Mouse (Mus musculus) neural tube, embryonic 11.5 days (tissue): ENCODE measurements around the gene Cacna1g. TPM values are rescaled to one million over a fixed set of nuclear protein-coding genes. Genes with fewer than 3 reads are reported as not detected.

Experiments
- ATAC-seq: fragments of 200-750 bp; cut with Nextera tagmentation; 2 replicates; pipeline ENCODE4 v1.8.0; 2017; ENCODE audit warnings: moderate number of reproducible peaks, mild to moderate bottlenecking, moderate TSS enrichment, moderate library complexity; ENCODE audit not compliant: insufficient read depth, low FRiP score, low TSS enrichment
- DNase-seq: peaks from one replicate; pipeline ENCODE4 v3.0.0-alpha.2; 2015; ENCODE audit warnings: low spot score
- H3K27ac ChIP-seq: fragments of 300-500 bp; sonication (generic); 2 replicates; pipeline ENCODE4 v1.5.1; 2014; ENCODE audit warnings: low read depth, mild to moderate bottlenecking, low read length
- H3K27me3 ChIP-seq: fragments of 300-500 bp; sonication (generic); 2 replicates; pipeline ENCODE4 v1.6.1; 2014; ENCODE audit warnings: mild to moderate bottlenecking, low read length, mixed read lengths; ENCODE audit not compliant: control insufficient read depth, insufficient read depth
- H3K36me3 ChIP-seq: fragments of 300-500 bp; sonication (generic); 2 replicates; pipeline ENCODE4 v1.6.1; 2014; ENCODE audit warnings: mild to moderate bottlenecking, low read length, moderate library complexity, mixed read lengths; ENCODE audit not compliant: control insufficient read depth, insufficient read depth
- H3K4me1 ChIP-seq: fragments of 300-500 bp; sonication (generic); 2 replicates; pipeline ENCODE4 v1.6.1; 2014; ENCODE audit warnings: low read length, mixed read lengths; ENCODE audit not compliant: control insufficient read depth, insufficient read depth
- H3K4me2 ChIP-seq: fragments of 300-500 bp; sonication (generic); 2 replicates; pipeline ENCODE4 v1.6.1; 2014; ENCODE audit warnings: low read depth, mild to moderate bottlenecking, moderate library complexity
- H3K4me3 ChIP-seq: fragments of 300-500 bp; sonication (generic); 2 replicates; pipeline ENCODE4 v1.5.1; 2014; ENCODE audit warnings: low read depth, low read length
- H3K9ac ChIP-seq: fragments of 300-500 bp; sonication (generic); 2 replicates; pipeline ENCODE4 v1.6.1; 2014; ENCODE audit warnings: mild to moderate bottlenecking, low read length
- H3K9me3 ChIP-seq: fragments of 300-500 bp; sonication (generic); 2 replicates; pipeline ENCODE4 v1.6.1; 2016; ENCODE audit warnings: low read length; ENCODE audit not compliant: control insufficient read depth
- WGBS: fragments of 180-500 bp; shearing (Covaris S2); extraction: QIAGEN DNeasy Blood & Tissue Kit; methylation state at CpG from one replicate; pipeline ENCODE4 v1.1.7; 2014; 5-methylcytosine and 5-hydroxymethylcytosine counted together
- polyA plus RNA-seq: library from polyadenylated mRNA; unstranded; fragments of >200 nt; fragmentation: Nextera tagmentation; extraction: Ambion mirVana; gene quantifications from 2 replicates; pipeline ENCODE4 v1.2.1, GENCODE M21; 2014

Gene Cacna1g
- polyA plus RNA-seq, 1 experiment from 2014 or later: 9.0 TPM

- WGBS: 36% methylated on average over 5 of the region's 5 CpGs
Measured at GRCm38 (mm10) chr11:94425215-94425614, 48.8 kb downstream of the Cacna1g start.

GRCm38 (mm10) chr11:94424380-94424779, 49.6 kb downstream of the Cacna1g start:
- Histone ChIP-seq H3K27ac (no peak overlapping the region), H3K4me3 (no peak overlapping the region), H3K27me3 (peaks cover 4% of the 10 kb centered on the region; the same call in 1 of the 2 replicates), H3K4me1 (peaks cover 13% of the 10 kb centered on the region), H3K9ac (no peak overlapping the region), H3K36me3 (no peaks in the 10 kb centered on the region), H3K4me2 (no peak overlapping the region), H3K9me3 (no peaks in the 10 kb centered on the region)
- DNase-seq: no peak
- no peak for ATAC-seq
- 48% methylated on average over 15 of the region's 15 CpGs for WGBS

More at GRCm38 (mm10) chr11:94425215-94425614, 48.8 kb downstream of the Cacna1g start:
- Histone ChIP-seq H3K9me3 (no peaks in the 10 kb centered on the region), H3K27me3 (peaks cover 4% of the 10 kb centered on the region; the same call in 1 of the 2 replicates), H3K36me3 (no peaks in the 10 kb centered on the region), H3K4me1 (peaks cover 20% of the 10 kb centered on the region), H3K4me3 (no peak overlapping the region), H3K4me2 (no peak overlapping the region), H3K27ac (no peak overlapping the region), H3K9ac (no peak overlapping the region)
- ATAC-seq (no peak), DNase-seq (no peak)

GRCm38 (mm10) chr11:94423855-94424254, 50.1 kb downstream of the Cacna1g start:
- Histone ChIP-seq H3K4me1 (peaks cover 8% of the 10 kb centered on the region), H3K4me2 (no peak overlapping the region), H3K9me3 (no peaks in the 10 kb centered on the region), H3K36me3 (no peaks in the 10 kb centered on the region), H3K27ac (no peak overlapping the region), H3K4me3 (no peak overlapping the region), H3K27me3 (peaks cover 4% of the 10 kb centered on the region; the same call in 1 of the 2 replicates), H3K9ac (no peak overlapping the region)
- 46% methylated on average over 5 of the region's 5 CpGs for WGBS
- no peak for DNase-seq
- no peak for ATAC-seq

DNA sequence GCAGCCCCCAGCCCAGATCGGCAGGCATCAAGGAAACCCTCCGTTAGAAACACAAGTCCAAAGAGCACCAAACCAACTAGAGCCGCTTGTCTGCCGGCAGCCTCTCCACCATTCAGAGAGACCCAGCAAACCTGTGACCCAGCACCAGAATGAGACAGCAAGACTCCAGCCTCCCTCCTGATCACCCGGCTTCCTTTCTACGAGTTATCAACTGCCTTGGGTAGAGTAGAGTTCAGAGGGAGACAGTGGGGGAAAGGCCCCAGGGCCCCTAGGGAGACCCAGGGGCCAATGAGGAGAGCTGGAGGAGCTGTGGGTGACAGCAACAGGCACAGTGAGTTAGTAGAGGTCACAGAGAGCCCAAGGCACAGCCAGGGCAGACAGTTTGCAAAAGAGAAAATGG, 53.0 kb downstream of the Cacna1g start:
- DNase-seq: no peak
- H3K4me3 ChIP-seq: no peak overlapping the region
- H3K9me3 ChIP-seq: no peaks in the 10 kb centered on the region
- H3K27me3 ChIP-seq: peaks cover 4% of the 10 kb centered on the region; the same call in 1 of the 2 replicates
- H3K9ac ChIP-seq: no peak overlapping the region
- H3K27ac ChIP-seq: no peak overlapping the region
- H3K4me1 ChIP-seq: no peaks in the 10 kb centered on the region; the same call in 1 of the 2 replicates
- H3K4me2 ChIP-seq: no peak overlapping the region
- H3K36me3 ChIP-seq: no peaks in the 10 kb centered on the region
- ATAC-seq: no peak
- 65% methylated on average over 6 of the region's 6 CpGs for WGBS

DNA sequence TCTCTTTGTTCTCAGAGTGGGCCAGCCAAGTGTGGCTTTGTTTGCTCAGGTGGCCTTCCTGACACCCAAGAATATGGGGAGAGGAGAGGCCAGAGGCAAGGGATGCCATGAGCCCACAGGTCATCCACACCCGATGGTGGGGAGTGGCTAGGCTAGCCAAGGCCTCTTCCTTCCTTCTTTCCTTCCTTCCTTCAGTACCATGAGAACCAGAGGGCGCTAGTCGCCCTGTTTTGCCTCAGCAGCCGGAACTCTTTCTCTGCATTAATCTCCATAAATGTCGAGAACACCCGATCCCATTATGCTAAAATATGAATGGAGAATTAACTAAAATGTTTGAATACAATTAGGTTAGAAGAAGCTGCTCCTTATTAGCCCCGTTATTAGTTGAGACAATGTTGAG, 53.7 kb downstream of the Cacna1g start:
- no peak for ATAC-seq
- Histone ChIP-seq H3K27me3 (peaks cover 4% of the 10 kb centered on the region; the same call in 1 of the 2 replicates), H3K36me3 (no peaks in the 10 kb centered on the region), H3K9ac (no peak overlapping the region), H3K4me3 (no peak overlapping the region), H3K9me3 (no peaks in the 10 kb centered on the region), H3K27ac (no peak overlapping the region), H3K4me1 (no peaks in the 10 kb centered on the region; the same call in 1 of the 2 replicates), H3K4me2 (no peak overlapping the region)
- no peak for DNase-seq
- 27% methylated on average over 7 of the region's 7 CpGs for WGBS

GRCm38 (mm10) chr11:94419004-94419727, 54.8 kb downstream of the Cacna1g start:
- WGBS: 66% methylated on average over 10 of the region's 10 CpGs
- Histone ChIP-seq H3K9me3 (no peaks in the 10 kb centered on the region), H3K4me2 (no peak overlapping the region), H3K27me3 (peaks cover 1% of the 10 kb centered on the region; the same call in 1 of the 2 replicates), H3K36me3 (no peaks in the 10 kb centered on the region), H3K27ac (no peak overlapping the region), H3K9ac (no peak overlapping the region), H3K4me1 (peaks cover 6% of the 10 kb centered on the region; the same call in 1 of the 2 replicates), H3K4me3 (no peak overlapping the region)
- DNase-seq (no peak), ATAC-seq (no peak)

GRCm38 (mm10) chr11:94414042-94414441, 60.0 kb downstream of the Cacna1g start:
- no peak overlapping the region for H3K4me2 ChIP-seq
- ATAC-seq (no peak), DNase-seq (no peak)
- no peak overlapping the region for H3K9ac ChIP-seq
- no peaks in the 10 kb centered on the region for H3K9me3 ChIP-seq
- no peak overlapping the region for H3K4me3 ChIP-seq
- H3K4me1 ChIP-seq: peaks cover 16% of the 10 kb centered on the region
- no peak overlapping the region for H3K27ac ChIP-seq
- no peaks in the 10 kb centered on the region for H3K27me3 ChIP-seq
- 52% methylated on average over 4 of the region's 4 CpGs for WGBS
- H3K36me3 ChIP-seq: no peaks in the 10 kb centered on the region

DNA sequence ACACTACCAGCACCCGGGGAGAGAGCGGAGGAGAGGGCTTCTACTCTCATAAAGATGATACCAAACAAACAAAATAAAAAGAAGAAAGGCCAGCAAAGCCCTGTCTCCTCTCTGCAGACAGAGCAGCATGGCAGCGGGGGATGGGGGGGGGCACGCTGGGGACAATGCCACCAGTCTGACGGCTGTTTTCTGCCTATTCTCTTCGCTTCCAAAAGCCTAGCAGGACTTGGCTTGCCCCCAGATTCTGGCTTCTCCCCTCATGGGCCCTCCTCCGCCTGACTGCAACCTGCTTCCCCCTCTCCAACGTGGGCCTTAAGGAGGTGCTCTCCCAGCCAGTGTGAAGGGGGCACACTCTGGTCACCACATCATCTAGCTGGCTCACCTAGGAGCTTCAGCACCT, 60.5 kb downstream of the Cacna1g start:
- DNase-seq (no peak), ATAC-seq (no peak)
- no peak overlapping the region for H3K4me3 ChIP-seq
- 30% methylated on average over 8 of the region's 8 CpGs for WGBS
- no peaks in the 10 kb centered on the region for H3K9me3 ChIP-seq
- H3K4me2 ChIP-seq: no peak overlapping the region; the same call in 1 of the 2 replicates
- H3K9ac ChIP-seq: peak overlapping the region; percentile 32
- H3K27me3 ChIP-seq: no peaks in the 10 kb centered on the region
- H3K36me3 ChIP-seq: no peaks in the 10 kb centered on the region
- peaks cover 17% of the 10 kb centered on the region for H3K4me1 ChIP-seq
- no peak overlapping the region for H3K27ac ChIP-seq

DNA sequence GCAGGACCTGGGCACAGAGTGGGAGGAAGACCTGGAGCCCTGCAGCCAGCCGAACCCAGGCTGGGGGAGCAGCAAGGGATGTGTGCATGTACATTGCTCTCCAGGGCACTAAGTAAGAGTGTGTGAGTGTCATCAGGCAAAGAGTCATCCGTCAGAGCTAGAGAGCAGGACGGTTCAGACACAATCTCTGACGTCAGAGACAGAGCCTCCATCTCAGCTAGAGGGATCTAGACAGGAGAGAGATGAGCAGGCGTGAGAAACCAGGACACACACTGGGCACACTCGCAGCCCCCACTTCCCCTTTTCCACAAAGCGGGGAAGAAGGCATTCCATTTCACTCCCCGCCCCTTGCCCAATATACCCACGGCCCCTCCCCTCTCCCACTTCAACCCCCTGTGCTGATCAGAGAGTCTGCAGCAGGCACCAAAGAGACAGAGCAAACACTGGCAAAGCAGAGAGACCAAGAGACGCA, 61.0 kb downstream of the Cacna1g start:
- H3K9me3 ChIP-seq: no peaks in the 10 kb centered on the region
- H3K27ac ChIP-seq: no peak overlapping the region
- H3K4me1 ChIP-seq: peaks cover 20% of the 10 kb centered on the region
- H3K27me3 ChIP-seq: no peaks in the 10 kb centered on the region
- H3K36me3 ChIP-seq: no peaks in the 10 kb centered on the region
- no peak overlapping the region for H3K4me3 ChIP-seq
- H3K4me2 ChIP-seq: no peak overlapping the region
- DNase-seq: no peak
- peak overlapping the region; percentile 32 for H3K9ac ChIP-seq
- ATAC-seq: 0 out of 2 replicates have a peak, but pooled peaks have one; percentile 32
- 31% methylated on average over 10 of the region's 10 CpGs for WGBS
